Mouse (Mus musculus) B cell, adult 2 months (primary cell): ENCODE results near the gene Srm.

Experiments
- DNase-seq, 2 experiments: peaks; one replicate each; pipeline ENCODE4 v3.0.0; 2022

Srm gene

DNA sequence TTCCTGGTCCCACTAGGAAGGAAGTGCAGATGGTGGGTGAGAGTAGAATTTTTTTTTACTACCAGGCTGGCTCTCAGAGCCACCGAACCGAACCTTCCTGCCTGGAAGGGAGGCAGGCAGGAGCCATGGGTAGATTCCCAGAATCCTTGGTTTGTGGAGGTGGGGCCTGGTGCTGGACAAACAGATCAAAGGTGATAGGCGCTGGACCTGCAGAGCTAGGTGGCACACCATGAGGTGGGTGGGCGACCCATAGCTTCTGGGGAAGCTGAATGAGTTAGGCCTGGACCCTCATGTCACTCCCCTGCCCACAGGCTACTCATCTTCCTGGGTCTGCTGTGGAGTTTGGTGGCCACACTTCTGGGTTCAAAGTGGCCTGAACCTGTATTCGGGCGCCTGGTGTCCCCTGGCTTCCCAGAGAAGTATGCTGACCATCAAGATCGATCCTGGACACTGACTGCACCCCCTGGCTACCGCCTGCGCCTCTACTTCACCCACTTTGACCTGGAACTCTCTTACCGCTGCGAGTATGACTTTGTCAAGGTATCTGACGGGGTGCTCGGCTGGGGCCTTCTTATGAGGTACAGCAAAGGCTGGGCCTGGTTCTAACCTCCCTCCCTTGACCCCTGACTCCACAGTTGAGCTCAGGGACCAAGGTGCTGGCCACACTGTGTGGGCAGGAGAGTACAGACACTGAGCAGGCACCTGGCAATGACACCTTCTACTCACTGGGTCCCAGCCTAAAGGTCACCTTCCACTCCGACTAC is 11.2 kb downstream of the Srm start, which contains the start of gene Masp2:
Gene Masp2, plus strand, starts transcription at position 198 of the 764 bp plus-strand sequence.
- no peak for DNase-seq

DNA sequence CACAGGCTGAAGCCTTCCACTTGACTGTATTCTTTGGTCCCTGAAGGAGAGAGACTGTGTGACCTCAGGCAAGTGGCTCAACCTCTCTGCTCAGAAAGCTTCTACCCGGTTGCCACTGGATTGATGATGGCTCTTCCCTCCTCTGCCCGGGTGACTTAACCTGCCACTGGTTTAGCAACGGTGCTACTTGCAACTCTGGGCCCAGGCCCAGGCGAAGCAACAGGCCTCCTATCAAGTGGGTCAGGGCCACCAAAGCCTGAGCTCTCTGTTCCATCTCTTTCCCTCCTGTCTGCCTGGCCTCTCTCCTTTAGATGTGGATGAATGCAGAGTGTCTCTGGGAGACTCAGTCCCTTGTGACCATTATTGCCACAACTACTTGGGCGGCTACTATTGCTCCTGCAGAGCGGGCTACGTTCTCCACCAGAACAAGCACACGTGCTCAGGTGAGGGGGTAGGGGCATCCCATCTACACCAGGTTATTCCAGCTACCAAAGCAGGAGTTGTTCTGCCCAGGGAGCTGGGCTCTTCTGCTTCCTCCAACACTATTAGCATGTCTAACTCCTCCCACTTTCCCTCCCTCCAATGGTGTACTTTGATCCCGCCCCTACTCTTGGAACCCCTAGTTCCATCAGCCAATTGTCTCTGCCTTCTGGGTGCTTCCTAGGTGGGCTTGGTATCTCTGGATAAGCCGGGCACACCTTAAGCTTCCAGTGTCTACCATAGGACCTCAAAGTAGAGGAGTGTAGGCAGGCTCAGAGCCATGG is 12.3 kb downstream of the Srm start:
- DNase-seq: no peak

DNA sequence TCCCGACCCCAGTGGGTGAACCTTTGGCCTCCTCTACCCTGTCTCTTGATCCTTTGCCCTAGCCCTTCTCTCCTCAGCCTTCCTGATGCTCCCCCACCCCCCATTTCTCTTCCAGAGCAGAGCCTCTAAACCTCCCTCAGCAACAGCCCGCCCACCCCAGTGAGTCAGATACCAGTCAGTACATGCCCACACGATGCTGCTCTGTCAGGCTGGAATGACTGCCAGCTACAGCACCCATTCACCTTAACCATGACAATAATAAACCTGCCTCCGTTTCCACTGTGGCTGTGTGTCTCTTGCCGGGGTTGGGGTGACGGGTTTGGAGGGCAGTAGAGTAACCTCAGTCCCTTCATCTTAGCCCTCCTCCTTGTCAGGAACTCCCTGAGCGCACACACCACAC is 12.8 kb downstream of the Srm start:
- no peak for DNase-seq

DNA sequence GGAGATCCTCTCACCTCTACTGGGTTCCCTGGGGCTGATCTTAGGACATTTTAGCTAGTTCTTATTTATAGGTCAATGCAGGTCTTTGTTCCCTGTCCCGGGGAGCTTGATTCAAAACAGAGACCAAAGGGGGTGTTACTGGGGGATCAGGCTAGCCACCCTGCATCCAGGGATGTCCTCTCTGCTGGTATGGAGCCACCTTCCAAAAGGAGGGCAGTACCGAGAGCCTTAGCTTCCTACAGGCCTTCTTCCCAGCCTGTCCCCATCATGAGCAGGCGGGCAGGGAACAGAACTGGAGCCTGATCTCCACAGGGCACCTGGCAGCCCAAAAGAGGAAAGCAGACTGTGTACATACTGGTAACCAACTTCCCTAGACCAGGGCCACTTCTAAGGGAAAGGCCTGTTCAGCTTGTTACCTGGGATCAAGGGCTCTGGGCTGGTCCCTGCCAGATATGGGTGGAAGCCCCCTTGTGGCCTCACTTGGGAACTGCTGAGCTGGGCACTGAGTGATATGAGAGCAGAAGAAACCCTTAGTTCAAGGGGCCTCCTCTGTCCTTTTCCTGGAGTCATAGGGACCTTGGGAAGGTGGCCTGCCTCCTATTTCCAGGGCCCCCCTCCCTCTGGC is 13.3 kb downstream of the Srm start:
- DNase-seq: peak; percentile 79

DNA sequence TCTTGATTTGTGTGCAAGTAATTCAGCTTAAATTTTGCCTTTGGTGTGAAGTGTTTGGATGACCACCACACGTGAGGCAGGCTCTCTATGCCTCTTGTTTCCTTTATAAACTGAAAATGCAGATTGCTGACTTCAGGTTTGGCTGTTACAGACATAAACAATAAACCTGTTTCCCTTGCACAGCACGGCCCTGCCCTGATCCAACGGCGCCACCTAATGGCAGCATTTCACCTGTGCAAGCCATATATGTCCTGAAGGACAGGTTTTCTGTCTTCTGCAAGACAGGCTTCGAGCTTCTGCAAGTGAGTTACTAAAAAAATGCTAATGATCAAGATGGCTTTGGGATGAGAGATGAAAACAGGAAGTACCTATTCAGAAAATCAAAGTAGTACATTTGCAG is 16.5 kb downstream of the Srm start:
- peak; percentile 87 to 89 for DNase-seq

DNA sequence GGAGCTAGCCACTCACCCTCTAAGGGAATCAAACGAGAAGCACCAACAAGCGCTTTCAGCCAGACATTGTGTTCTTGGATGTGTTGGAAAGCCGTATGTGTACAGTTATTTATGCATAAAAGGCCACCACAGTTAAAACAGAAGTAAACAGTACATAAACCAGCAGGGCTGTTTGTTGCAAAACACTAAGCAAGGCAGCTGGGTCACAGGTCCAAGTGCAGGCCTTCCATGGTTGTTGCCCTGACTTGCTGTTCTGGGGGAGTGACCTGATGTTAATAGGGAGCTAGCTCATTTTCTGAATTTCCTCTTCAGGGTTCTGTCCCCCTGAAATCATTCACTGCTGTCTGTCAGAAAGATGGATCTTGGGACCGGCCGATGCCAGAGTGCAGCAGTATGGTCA is 18.5 kb downstream of the Srm start:
- no peak for DNase-seq

DNA sequence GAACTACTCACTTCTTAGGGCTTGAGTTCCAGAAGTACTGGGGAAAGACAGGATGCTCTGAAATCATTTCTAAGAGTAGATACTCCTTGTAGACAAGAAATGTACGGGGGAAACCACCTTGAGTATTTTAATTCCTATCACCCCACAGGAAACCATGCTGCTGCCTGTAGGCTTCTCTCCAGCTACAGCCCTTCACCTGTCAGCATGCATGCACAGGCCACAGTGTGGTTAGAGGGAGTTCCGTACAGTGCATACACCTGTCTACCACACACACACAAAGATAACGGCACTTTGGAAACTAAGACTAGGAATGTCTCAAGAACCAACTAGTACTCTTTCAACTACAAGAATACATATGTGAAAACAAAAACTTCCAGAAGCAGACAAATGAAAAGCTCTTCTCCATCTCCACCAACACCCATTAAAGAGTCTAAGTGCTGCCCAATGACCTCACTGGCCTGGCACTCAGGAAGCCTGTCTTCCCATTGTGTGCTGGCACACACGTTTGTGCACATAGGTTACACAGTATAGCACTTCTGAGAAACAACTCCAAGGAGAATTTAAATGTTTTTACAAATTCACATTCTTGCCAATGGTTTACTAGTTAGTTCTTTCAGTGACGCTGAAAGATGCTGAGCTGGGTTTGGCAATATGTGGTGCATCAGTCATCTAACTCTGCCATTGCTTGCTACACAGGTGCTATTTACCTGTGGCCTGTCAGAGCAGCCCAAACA is 19.5 kb downstream of the Srm start:
- no peak for DNase-seq

DNA sequence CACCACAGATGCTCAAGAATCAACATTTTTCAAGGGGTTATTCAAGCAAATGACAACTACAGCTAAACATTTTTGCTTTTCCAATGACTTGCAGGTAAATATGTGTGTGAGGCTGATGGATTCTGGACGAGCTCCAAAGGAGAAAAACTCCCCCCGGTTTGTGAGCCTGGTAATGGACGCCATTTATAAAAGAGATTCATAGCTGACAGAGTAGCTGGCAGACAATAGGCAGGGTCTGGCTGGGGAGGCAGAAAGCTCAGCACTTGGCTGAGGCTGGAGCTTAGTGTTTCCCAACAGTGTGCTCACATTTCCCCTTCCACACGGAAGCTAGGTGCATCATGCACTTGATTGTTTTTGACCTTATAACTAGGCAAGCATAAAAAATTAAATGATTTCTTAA is 21.3 kb downstream of the Srm start:
- DNase-seq: no peak

DNA sequence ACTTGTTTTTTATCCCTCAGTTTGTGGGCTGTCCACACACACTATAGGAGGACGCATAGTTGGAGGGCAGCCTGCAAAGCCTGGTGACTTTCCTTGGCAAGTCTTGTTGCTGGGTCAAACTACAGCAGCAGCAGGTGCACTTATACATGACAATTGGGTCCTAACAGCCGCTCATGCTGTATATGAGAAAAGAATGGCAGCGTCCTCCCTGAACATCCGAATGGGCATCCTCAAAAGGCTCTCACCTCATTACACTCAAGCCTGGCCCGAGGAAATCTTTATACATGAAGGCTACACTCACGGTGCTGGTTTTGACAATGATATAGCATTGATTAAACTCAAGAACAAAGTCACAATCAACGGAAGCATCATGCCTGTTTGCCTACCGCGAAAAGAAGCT is 22.4 kb downstream of the Srm start:
- no peak for DNase-seq

DNA sequence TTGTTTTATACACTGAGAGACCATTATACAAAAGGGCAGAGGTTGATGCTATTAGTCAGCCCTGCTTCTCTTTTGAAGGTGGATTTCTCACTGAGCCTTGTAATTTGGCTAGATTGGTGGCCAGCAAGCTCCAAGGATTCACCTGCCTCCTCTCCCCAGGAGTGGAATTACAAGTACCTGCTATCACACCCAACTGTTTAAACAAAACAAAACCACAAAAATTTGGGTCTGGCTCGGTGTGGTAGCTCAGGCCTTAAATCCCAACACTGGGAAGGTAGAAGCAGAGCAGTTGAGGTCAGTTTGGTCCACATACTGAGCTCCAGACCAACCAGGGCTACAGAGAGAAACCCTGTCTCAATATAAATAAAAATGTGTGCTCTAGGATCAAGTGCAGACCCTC is 28.5 kb downstream of the Srm start:
- no peak for DNase-seq

DNA sequence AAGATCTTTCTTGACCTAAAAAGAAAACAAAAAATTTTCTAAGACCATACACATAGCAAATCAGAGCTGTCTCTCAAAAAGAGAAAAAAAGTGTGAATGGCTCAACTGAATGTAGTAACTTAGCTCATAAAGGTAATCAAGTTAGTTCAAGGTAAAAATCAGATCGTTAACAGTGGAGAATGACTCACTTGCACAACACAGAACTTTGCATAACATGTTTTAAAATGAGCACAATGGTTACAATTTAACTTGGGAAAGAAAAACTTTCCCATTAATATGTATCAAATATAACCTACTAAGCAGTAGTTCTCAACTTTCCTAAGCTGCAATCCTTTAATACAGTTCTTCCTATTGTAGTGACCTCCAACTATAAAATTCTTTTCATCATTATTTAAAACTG is 29.4 kb downstream of the Srm start:
- DNase-seq: no peak

DNA sequence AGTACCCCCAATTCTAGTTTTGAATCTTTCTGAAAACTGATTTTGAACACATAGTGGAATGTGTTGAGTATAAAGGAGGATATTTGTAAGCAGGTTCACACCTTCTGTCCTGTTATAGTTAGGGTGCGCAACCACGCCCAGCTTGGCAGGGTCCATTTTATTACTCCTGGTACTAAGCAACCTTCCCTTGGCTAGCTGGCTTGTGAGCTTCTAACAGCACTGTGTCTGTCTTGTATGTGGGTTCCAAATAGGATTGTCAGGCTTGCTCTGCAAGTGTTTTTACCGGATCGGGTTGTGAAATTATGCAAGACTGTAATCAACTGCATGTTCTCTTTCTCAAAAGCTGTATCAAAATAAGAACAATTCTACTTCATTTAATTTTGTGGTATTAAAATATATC is 31.2 kb downstream of the Srm start:
- no peak for DNase-seq

DNA sequence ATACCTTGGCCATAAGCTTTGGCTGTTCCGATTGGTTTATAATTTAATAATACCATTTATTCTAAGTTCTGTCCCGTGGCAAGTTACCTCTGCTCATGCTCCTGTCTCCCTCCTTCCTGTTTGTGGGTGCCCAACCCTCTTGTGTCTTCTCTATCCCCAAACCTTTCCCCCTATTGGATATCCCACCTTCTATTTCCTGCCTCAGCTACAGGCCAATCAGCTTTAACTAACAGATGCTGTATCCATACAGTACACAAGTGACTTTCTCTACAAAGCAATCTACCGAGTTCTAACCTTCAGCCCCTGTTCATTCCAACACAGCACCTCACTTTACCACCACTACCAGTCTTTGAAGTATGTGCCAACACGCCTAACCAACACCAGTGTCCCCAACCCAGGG is 32.3 kb downstream of the Srm start:
- DNase-seq: no peak

DNA sequence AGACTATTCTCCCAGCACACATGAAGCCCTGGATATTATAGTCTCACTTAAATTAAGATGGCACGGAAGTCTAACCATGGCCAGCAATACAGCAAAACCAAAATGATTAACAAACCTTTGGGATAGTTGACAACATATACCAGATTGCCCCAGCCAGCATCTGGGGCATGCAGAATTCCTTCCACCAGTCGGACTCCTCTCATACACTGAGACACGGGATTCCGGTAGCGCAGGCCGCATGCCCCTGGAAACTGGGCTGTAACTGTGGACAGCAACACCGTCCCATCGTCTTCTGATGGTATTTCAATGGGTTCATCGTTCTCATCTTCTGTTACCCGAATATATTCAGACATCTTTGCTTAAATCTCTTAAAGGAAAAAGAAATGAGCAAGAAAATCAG is 33.7 kb downstream of the Srm start:
- DNase-seq: no peak

DNA sequence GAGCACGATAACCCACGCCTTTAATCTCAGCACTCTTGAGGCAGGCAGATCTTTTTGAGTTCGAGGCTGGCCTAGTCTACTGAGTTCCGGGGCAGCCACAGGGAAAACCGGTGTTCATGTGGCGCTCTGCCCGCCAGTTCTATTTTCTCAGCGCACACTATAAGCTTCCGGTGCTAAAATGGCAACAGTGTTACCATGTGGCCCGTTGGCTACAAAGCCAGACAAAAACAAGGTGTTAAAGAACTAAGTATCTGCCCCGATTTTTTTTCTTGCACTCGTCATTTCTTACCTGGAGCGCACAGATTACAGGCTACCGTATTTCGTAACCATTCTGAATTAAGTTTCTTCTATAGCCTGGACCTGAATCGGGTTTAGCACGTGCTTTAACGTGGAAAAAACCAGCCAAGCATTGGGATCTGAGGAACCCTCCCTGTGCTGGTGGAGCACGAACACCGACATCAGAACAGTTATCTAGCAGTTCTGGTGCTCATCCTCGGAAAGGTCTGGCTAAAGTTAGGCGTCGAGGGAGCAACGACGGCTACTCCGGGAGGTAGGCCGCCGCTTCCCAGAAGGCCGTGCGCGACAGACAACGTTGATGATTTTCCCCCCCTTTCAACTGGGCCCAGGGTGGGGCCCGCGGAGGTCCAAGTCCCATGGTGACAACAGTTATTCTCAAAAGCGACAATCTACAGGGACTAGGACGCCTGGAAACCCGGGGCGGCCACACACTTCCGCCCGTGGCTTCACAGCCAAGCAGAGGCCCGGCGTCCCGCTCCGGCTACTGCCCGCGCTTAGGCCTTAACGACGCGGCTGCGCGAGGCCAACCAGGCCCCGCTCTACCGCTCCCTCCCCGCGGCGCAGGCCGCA is 34.7 kb downstream of the Srm start:
- peak; percentile 60 to 62 for DNase-seq

DNA sequence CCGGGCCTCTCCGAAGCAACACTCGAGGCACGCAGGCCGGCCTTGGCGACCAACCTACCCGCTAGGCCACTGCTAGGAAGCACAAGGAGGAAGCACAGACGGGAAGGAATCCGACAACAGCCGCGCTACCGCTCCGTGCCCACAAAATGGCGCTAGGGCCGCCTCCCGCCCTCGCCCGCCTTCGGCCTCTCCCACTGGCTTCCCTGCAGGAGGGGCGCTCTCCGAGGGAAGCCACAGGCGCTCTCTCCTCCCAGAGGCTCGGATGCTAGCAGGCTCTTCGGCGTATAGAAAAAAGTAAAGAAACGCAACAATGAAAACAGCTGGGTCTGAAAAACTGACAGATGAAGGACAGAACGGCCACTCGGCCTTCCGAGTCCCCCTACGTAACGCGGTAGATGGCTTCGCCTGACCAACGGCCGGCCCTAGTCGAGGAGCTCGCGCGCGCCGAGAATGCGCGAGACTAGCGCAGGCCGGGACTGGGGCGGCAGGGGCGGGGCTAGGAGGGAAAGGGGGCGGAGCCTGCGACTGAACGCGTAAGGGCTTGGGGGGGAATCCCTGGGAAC is 35.4 kb downstream of the Srm start, which contains the start of gene Tardbp:
Gene Tardbp, minus strand, starts transcription at position 397 of the 563 bp plus-strand sequence.
- DNase-seq: peak; percentile 98

DNA sequence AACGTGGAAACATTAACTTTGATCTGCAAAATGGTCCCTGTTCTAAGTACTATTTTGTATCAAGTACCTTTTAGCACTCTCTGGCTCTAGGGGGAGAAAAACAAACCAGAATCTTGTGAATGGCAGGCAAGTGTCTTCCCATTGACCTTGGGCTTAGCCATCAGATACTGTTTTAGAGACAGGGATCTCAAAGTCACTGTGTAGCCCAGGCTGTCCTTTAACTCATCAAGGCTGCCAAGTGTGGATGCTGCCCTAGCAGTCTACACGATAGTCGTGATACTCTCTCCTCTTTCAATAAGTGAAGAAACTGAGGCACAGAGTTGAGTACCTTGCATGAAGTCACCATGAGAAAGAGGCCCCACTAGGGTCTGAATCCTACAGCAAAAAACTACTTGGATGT is 35.9 kb downstream of the Srm start:
- DNase-seq: no peak

DNA sequence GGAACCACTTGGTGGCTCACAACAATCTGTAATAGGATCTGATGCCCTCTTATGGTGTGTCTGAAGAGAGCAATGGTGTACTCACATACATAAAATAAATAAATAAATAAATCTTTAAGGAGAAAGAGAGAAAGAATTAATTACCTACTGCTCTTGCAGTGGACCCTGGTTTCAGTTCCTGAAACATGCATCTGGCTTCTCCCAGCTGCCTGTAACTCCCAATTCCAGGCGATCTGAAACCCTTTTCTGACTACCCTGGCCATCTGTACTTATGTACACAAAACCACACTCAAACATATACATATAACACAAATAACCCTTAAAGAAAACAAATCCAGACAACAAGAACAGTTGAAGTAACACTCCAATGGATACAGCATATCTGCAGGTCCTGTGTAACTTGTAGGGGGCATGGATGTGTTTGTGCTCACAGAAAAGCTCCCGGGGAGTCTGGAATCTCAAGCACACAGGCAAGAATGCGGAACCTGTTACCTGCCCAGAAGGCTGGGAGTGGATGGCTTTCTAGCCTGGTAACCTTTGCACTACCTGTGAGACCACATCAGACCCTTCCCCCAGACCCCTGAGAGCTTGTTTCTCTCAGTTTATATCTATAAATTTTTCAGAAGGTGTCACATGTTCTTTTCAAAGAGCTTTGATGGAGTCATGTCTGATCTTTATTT is 40.9 kb downstream of the Srm start:
- DNase-seq: no peak

DNA sequence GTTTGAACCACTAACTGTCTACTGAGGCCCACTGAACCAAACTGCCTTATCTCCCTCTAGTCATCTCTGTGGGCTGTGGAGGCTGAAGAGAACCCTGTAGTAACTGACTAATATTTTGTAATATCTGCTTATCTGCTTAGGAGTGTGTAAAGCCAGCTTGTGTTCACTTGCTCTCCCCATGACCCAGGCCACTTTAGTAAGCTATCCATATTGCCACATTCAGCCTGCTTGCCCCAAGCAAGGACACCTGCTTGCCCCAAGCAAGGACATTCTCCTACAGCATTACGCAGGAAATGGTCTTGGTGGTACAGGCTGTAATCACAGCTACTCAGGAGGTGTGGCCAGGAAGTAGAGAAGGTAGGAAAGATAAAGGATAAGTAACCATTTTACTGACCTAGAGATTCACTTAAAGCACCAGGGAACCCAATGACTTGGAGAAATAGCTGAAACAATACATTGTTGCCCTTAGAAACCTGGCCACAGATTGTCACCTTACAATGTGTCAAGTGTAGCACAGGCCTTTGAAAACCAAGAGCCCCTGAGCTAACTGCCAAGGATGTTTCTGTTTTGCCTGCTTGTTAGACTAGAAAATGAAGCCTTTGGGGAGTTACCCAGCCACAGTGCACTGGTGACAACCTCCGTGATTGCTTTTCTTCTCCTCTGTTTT is 42.2 kb downstream of the Srm start:
- DNase-seq: no peak

DNA sequence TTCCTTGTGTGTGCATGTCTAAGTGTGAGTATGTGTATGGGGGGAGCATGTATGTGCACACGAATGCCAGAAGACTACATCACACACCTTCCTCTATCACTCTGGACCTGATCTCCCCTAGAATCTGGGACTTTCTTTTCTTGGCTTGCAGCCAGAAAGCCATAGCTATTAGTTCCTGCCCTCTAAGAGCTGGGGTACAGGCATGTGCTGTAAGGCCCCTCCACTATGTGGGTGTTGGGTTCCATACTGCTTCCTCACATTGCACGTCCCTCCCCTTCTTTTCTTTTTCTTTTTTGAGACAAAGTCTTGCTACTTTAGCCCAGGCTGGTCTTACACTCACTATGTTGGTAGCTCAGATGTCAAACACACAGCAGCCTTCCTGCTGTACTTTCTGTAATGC is 44.0 kb downstream of the Srm start:
- DNase-seq: no peak

DNA sequence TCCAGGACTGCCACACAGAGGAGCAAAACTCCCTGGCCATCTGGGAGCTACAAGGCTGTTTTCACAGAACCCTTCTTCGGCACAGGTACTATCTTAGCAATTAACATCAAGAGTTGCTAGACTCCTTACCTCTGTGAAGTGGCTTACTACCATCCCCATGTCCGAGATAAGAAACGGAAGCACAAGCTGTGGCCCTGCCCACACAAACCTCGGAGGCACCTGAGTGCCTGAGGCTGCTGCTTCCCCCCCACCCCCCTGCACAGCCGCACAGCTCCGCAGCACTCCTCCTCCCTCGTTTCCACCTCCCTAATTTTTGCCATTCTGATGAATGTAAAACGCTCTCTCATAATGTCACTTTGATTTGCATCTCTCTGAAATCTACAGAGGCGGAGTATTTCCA is 47.0 kb downstream of the Srm start:
- no peak for DNase-seq
